Mouse (Mus musculus) heart, adult 2 months (tissue): Measurements from ENCODE around the gene Cycs. TPM values are rescaled to one million over a fixed set of nuclear protein-coding genes. Genes with fewer than 3 reads are reported as not detected.
A peak's percentile ranks its signal among the peaks of the same experiment; 100 is the strongest.

Source experiments
- DNase-seq, 2 experiments: peaks; one replicate each; pipeline ENCODE4 v3.0.0; 2021
- H3K27ac ChIP-seq: fragments of 200-600 bp; 2 replicates; pipeline ENCODE4 v1.8.1; 2022
- H3K27me3 ChIP-seq: fragments of 200-500 bp; 2 replicates; pipeline ENCODE4 v1.6.1; 2012; ENCODE audit warnings: mild to moderate bottlenecking, low read length, inconsistent platforms, mixed read lengths; ENCODE audit not compliant: control insufficient read depth, insufficient read depth
- H3K36me3 ChIP-seq: fragments of 200-500 bp; 2 replicates; pipeline ENCODE4 v1.6.1; 2012; ENCODE audit warnings: low read length, inconsistent platforms; ENCODE audit not compliant: control insufficient read depth, insufficient read depth
- H3K4me1 ChIP-seq: fragments of 200-500 bp; 2 replicates; pipeline ENCODE4 v1.6.1; 2011; ENCODE audit warnings: low read length; ENCODE audit not compliant: control insufficient read depth, insufficient read depth
- H3K4me3 ChIP-seq: fragments of 200-600 bp; 2 replicates; pipeline ENCODE4 v1.8.1; 2022
- H3K79me2 ChIP-seq: fragments of 200-500 bp; replicated peaks from 2 replicates; pipeline ENCODE4 v1.6.1; 2012; ENCODE audit warnings: mild to moderate bottlenecking, inconsistent platforms, low read length, moderate library complexity, mixed read lengths; ENCODE audit not compliant: control insufficient read depth, insufficient read depth
- H3K9ac ChIP-seq: fragments of 200-500 bp; 2 replicates; pipeline ENCODE4 v1.6.1; 2012; ENCODE audit warnings: low read depth, mild to moderate bottlenecking, control low read depth, inconsistent platforms, low read length, mixed read lengths
- CTCF ChIP-seq: fragments of 200-600 bp; IDR thresholded peaks from 2 replicates; pipeline ENCODE4 v1.8.1; 2022; ENCODE audit warnings: antibody characterized with exemption, mild to moderate bottlenecking, moderate library complexity
- EP300 ChIP-seq: fragments of 200-500 bp; IDR thresholded peaks from 2 replicates; pipeline ENCODE4 v1.6.1; 2011; ENCODE audit warnings: low read depth, low read length, control low read depth; ENCODE audit not compliant: insufficient read depth
- POLR2A ChIP-seq: fragments of 200-500 bp; IDR thresholded peaks from 2 replicates; pipeline ENCODE4 v1.6.1; 2011; ENCODE audit warnings: mild to moderate bottlenecking, low read depth, low read length, control low read depth; ENCODE audit not compliant: insufficient read depth
- WGBS: fragments of 180-500 bp; shearing (Covaris S2); methylation state at CpG from one replicate; pipeline ENCODE4 v1.1.7; 2018; 5-methylcytosine and 5-hydroxymethylcytosine counted together
- intact Hi-C: fragments of 180-260 bp; cut with DNase I; formaldehyde crosslinking; loops from one replicate; pipeline ENCODE4 v1.15.1; 2025
- polyA plus RNA-seq: library from polyadenylated mRNA; depleted of rRNA; stranded (reverse); fragments of >200 nt; gene quantifications from 2 replicates; pipeline ENCODE4 v1.2.3, GENCODE M21; 2012
- total RNA-seq, 2 experiments: library from RNA; stranded (reverse); gene quantifications; 2 replicates each; pipeline ENCODE4 v1.2.3; 2021

Gene Cycs
- total and polyA plus RNA-seq, 3 experiments: 29.6 to 156 (median 153) TPM

DNA sequence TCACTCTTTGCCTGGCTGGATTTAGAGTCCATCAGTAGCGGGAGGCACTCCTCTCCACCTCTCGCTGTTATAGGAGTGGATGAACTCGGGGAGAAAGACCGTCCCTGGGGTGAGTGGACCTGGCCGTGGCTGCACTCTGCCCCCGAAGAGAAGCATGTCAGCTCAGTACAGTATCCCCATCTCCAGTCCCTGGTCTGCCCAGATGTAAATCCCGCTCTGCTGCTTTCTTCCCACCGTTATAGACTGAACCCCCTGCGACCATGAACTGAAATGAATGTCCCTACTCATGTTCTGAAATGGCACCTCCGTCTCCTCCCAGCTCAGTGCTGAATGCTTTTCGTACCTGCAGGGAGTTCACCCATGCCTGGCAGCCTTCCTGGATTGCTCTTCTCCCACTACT is 37.1 kb downstream of the Cycs start:
- Histone ChIP-seq H3K4me1 (no peaks in the 10 kb centered on the region), H3K9ac (no peak overlapping the region), H3K79me2 (no peaks in the 10 kb centered on the region), H3K27ac (no peak overlapping the region), H3K36me3 (no peaks in the 10 kb centered on the region), H3K27me3 (no peaks in the 10 kb centered on the region), H3K4me3 (no peak overlapping the region)
- TF ChIP-seq CTCF (no peak), POLR2A (no peak), EP300 (no peak)
- intact Hi-C loops: loop anchor here (5.0 kb wide), 1 partner anchor 72 kb away; the partner anchor contains the start of gene Osbpl3
- DNase-seq: no peak
- 72% methylated on average over 11 of the region's 11 CpGs for WGBS

DNA sequence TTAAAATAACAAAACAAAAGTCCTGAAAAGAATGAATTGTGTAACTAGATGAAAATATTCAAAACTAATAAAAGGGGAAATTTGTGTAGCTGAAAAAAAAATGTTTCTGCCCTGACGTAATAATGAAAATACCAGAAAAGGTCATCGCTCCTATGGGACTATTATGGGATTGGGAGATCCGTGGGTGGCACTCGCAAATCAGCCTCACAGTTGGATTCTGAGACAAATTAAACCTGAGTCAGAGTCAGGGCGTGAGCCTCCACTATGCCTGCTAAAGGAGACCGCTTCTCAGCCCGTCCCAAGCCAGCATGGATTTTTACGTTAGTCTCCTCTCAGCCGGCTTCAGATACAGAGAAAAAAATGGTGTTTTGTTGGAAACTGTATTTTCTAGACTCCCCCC is 38.9 kb downstream of the Cycs start:
- no peak for TF ChIP-seq EP300
- no peak for TF ChIP-seq POLR2A
- TF ChIP-seq CTCF: no peak
- H3K9ac ChIP-seq: no peak overlapping the region
- no peak for DNase-seq
- H3K79me2 ChIP-seq: no peaks in the 10 kb centered on the region
- no peak overlapping the region for H3K27ac ChIP-seq
- no peak overlapping the region for H3K4me3 ChIP-seq
- no peaks in the 10 kb centered on the region for H3K36me3 ChIP-seq
- H3K27me3 ChIP-seq: no peaks in the 10 kb centered on the region
- WGBS: 72% methylated on average over 9 of the region's 9 CpGs
- no peaks in the 10 kb centered on the region for H3K4me1 ChIP-seq
- intact Hi-C loops: loop anchor here (5.0 kb wide), 1 partner anchor 70 kb away; the partner anchor contains the start of gene Osbpl3

DNA sequence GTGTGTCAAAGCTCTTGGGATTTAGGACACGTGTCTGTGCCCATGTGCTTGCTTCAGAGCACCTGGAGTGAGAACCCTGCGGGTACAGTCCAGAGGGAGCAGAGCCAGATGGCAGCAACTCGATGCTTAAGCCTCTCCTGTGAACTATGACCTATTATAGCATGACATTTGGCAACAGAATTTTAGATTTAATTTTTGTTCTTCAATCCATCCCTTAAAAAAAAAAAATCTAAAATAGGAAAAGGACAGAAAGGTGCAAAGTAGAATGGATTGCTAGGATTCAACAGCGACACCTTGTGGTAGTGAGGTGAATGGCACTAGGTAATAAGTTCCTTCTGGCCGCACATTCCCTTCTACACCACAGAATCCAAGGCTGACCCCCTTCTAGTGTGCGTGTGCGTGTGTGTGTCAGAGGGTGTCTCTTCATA is 39.7 kb downstream of the Cycs start:
- Histone ChIP-seq H3K36me3 (no peaks in the 10 kb centered on the region), H3K9ac (no peak overlapping the region), H3K79me2 (no peaks in the 10 kb centered on the region), H3K4me3 (no peak overlapping the region), H3K27ac (no peak overlapping the region), H3K4me1 (no peaks in the 10 kb centered on the region), H3K27me3 (no peaks in the 10 kb centered on the region)
- DNase-seq: peak; percentile 29 to 53
- TF ChIP-seq CTCF: peak; percentile 92
- no peak for TF ChIP-seq POLR2A
- TF ChIP-seq EP300: 0 out of 2 replicates have a peak, but pooled peaks have one; percentile 38
- 25% methylated on average over 7 of the region's 7 CpGs for WGBS
- intact Hi-C loops: loop anchor here (1.0 to 5.0 kb wide), 2 partner anchors 69 to 214 kb away; partner anchors contain the start of gene Osbpl3

DNA sequence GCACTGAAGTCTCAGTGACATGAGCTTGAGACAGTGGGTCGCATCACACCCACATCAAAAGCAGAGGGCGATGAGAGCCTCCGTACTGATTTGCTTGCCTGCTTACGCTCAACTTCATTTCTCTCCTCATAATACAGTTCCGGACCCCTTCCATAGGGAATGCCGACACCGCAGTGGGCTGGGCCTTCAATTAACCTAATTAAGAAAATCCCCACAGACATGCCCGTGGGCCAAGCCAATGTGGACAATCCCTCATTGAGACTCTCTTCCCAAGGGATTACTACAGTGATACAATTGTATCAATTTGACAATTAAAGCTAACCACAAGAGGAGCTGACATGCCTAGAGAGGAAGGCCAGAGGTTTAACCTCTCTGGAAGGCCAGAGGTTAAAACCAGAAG is 40.5 kb downstream of the Cycs start:
- no peak overlapping the region for H3K27ac ChIP-seq
- H3K9ac ChIP-seq: no peak overlapping the region
- no peaks in the 10 kb centered on the region for H3K27me3 ChIP-seq
- no peaks in the 10 kb centered on the region for H3K4me1 ChIP-seq
- H3K4me3 ChIP-seq: no peak overlapping the region
- intact Hi-C loops: loop anchor here (1.0 to 5.0 kb wide), 2 partner anchors 69 to 214 kb away; partner anchors contain the start of gene Osbpl3
- no peak for DNase-seq
- WGBS: 87% methylated on average over 8 of the region's 8 CpGs
- H3K36me3 ChIP-seq: no peaks in the 10 kb centered on the region
- TF ChIP-seq EP300 (no peak), POLR2A (no peak), CTCF (no peak)
- no peaks in the 10 kb centered on the region for H3K79me2 ChIP-seq

DNA sequence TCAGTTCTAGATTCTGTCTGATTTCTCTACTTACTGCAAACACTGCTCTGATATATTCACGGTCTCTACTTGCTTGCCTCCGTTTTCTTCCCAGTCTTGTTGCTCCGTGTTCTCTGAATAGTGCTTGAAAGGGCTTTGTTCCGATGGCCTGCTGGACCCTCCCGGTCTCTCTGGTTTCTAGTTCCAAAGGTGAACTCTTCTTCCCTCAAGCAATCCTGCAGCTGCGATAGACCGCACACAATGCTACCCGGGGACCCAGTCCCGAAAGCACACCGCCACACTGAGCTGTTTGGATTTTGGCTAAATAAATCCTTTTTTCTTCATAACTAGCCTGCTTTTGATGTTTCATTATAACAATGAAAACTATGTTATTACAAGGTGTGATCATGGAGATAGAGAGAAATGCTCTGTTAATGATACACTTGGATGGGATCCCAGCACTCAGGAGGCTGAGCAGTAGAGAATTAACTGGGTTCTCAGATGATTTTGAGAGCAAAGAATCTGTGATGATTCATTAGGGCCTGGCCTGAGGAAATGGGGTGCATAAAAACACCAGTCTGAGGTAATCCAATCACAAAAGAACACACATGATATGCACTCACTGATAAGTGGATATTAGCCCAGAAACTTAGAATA is 42.0 kb downstream of the Cycs start:
- intact Hi-C loops: no loop called here
- H3K27me3 ChIP-seq: no peaks in the 10 kb centered on the region
- WGBS: 95% methylated on average over 10 of the region's 10 CpGs

DNA sequence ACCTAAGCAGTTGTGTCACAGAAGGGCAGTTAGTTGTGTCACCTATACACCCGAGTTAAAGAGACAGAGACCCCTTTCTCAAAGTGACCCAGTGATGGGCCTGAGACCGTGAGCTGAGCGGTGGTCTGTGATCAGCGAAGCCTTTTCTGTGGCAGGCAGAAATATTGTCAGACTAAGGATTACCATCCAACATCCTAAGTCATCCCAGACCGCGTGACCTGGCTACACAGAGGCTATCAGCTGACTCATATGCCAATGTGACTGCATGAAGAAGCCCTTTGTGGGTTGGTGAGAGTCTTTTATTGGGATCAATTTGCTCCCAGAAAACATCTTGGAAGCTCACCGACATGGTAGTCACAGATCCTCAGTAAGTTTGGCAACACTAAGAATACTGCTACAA is 43.6 kb downstream of the Cycs start:
- intact Hi-C loops: no loop called here
- WGBS: 87% methylated on average over 7 of the region's 7 CpGs

More for the DNA sequence above, 42.0 kb downstream of the Cycs start:
- Histone ChIP-seq H3K79me2 (no peaks in the 10 kb centered on the region), H3K27ac (no peak overlapping the region), H3K36me3 (no peaks in the 10 kb centered on the region), H3K9ac (no peak overlapping the region), H3K4me3 (no peak overlapping the region), H3K4me1 (no peaks in the 10 kb centered on the region)
- no peak for DNase-seq
- TF ChIP-seq CTCF (no peak), EP300 (no peak), POLR2A (no peak)

More for the DNA sequence above, 43.6 kb downstream of the Cycs start:
- no peaks in the 10 kb centered on the region for H3K79me2 ChIP-seq
- H3K4me3 ChIP-seq: no peak overlapping the region
- no peaks in the 10 kb centered on the region for H3K36me3 ChIP-seq
- H3K27me3 ChIP-seq: no peaks in the 10 kb centered on the region
- H3K27ac ChIP-seq: no peak overlapping the region
- H3K9ac ChIP-seq: no peak overlapping the region
- no peaks in the 10 kb centered on the region for H3K4me1 ChIP-seq
- no peak for DNase-seq
- no peak for TF ChIP-seq CTCF
- TF ChIP-seq EP300: no peak
- no peak for TF ChIP-seq POLR2A
